Mouse (Mus musculus): ENCODE measurements around the gene Atxn7l1. TPM values are rescaled to one million over a fixed set of nuclear protein-coding genes. Genes with fewer than 3 reads are reported as not detected.

Atxn7l1 gene
- polyA plus RNA-seq, 1 experiment from 2014 or later = 17.0 TPM

GRCm38 (mm10) chr12:33317792-33318530 is 170.5 kb downstream of the Atxn7l1 start:
- no peak overlapping the region for H3K9ac ChIP-seq (ENCODE audit: low read length)
- no peak overlapping the region for H3K4me2 ChIP-seq
- ATAC-seq (ENCODE audit: low FRiP score) (no peak), DNase-seq (ENCODE audit: low spot score, missing footprints) (no peak)
- H3K36me3 ChIP-seq (ENCODE audit: control insufficient read depth, insufficient read depth, low read length) = no peaks in the 10 kb centered on the region
- H3K27me3 ChIP-seq (ENCODE audit: control insufficient read depth, insufficient read depth, low read length) = no peaks in the 10 kb centered on the region
- H3K4me3 ChIP-seq (ENCODE audit: low read depth, low read length) = no peak overlapping the region
- H3K27ac ChIP-seq (ENCODE audit: low read depth, low read length) = no peak overlapping the region
- no peaks in the 10 kb centered on the region for H3K9me3 ChIP-seq (ENCODE audit: control insufficient read depth, low read length)
- WGBS = 90% methylated on average over 9 of the region's 9 CpGs
- no peaks in the 10 kb centered on the region for H3K4me1 ChIP-seq (ENCODE audit: control insufficient read depth, insufficient read depth, low read length)

- no peaks in the 10 kb centered on the region for H3K4me1 ChIP-seq (ENCODE audit: control insufficient read depth, insufficient read depth, low read length)
- WGBS = 75% methylated on average over 7 of the region's 7 CpGs
These were observed 175.1 kb downstream of the Atxn7l1 start for GRCm38 (mm10) chr12:33322547-33322946.

GRCm38 (mm10) chr12:33323821-33324220 is 176.3 kb downstream of the Atxn7l1 start:
- 90% methylated on average over 1 of the region's 1 CpGs for WGBS
- no peak for DNase-seq (ENCODE audit: low spot score, missing footprints)
- Histone ChIP-seq H3K36me3 (ENCODE audit: control insufficient read depth, insufficient read depth, low read length) (no peaks in the 10 kb centered on the region), H3K27me3 (ENCODE audit: control insufficient read depth, insufficient read depth, low read length) (no peaks in the 10 kb centered on the region), H3K9me3 (ENCODE audit: control insufficient read depth, low read length) (no peaks in the 10 kb centered on the region), H3K27ac (ENCODE audit: low read depth, low read length) (no peak overlapping the region), H3K4me1 (ENCODE audit: control insufficient read depth, insufficient read depth, low read length) (no peaks in the 10 kb centered on the region), H3K4me2 (no peak overlapping the region), H3K4me3 (ENCODE audit: low read depth, low read length) (no peak overlapping the region), H3K9ac (ENCODE audit: low read length) (no peak overlapping the region)
- no peak for ATAC-seq (ENCODE audit: low FRiP score)

More at GRCm38 (mm10) chr12:33322547-33322946, 175.1 kb downstream of the Atxn7l1 start:
- Histone ChIP-seq H3K9me3 (ENCODE audit: control insufficient read depth, low read length) (no peaks in the 10 kb centered on the region), H3K27me3 (ENCODE audit: control insufficient read depth, insufficient read depth, low read length) (no peaks in the 10 kb centered on the region), H3K27ac (ENCODE audit: low read depth, low read length) (no peak overlapping the region), H3K4me3 (ENCODE audit: low read depth, low read length) (no peak overlapping the region), H3K9ac (ENCODE audit: low read length) (no peak overlapping the region), H3K36me3 (ENCODE audit: control insufficient read depth, insufficient read depth, low read length) (no peaks in the 10 kb centered on the region), H3K4me2 (no peak overlapping the region)
- DNase-seq (ENCODE audit: low spot score, missing footprints) (no peak), ATAC-seq (ENCODE audit: low FRiP score) (no peak)

- Histone ChIP-seq H3K4me1 (ENCODE audit: control insufficient read depth, insufficient read depth, low read length) (no peaks in the 10 kb centered on the region), H3K4me2 (no peak overlapping the region), H3K9me3 (ENCODE audit: control insufficient read depth, low read length) (no peaks in the 10 kb centered on the region), H3K36me3 (ENCODE audit: control insufficient read depth, insufficient read depth, low read length) (no peaks in the 10 kb centered on the region), H3K27me3 (ENCODE audit: control insufficient read depth, insufficient read depth, low read length) (no peaks in the 10 kb centered on the region), H3K4me3 (ENCODE audit: low read depth, low read length) (no peak overlapping the region), H3K9ac (ENCODE audit: low read length) (no peak overlapping the region), H3K27ac (ENCODE audit: low read depth, low read length) (no peak overlapping the region)
- ATAC-seq (ENCODE audit: low FRiP score) (no peak), DNase-seq (ENCODE audit: low spot score, missing footprints) (no peak)
- WGBS = 79% methylated on average over 9 of the region's 9 CpGs
These were observed 177.9 kb downstream of the Atxn7l1 start for GRCm38 (mm10) chr12:33325424-33325823.

GRCm38 (mm10) chr12:33332046-33332445 is 184.6 kb downstream of the Atxn7l1 start:
- H3K9ac ChIP-seq (ENCODE audit: low read length) = no peak overlapping the region
- no peaks in the 10 kb centered on the region for H3K36me3 ChIP-seq (ENCODE audit: control insufficient read depth, insufficient read depth, low read length)
- no peaks in the 10 kb centered on the region for H3K27me3 ChIP-seq (ENCODE audit: control insufficient read depth, insufficient read depth, low read length)
- H3K4me3 ChIP-seq (ENCODE audit: low read depth, low read length) = no peak overlapping the region
- no peaks in the 10 kb centered on the region for H3K9me3 ChIP-seq (ENCODE audit: control insufficient read depth, low read length)
- no peaks in the 10 kb centered on the region; the same call in 1 of the 2 replicates for H3K4me1 ChIP-seq (ENCODE audit: control insufficient read depth, insufficient read depth, low read length)
- ATAC-seq (ENCODE audit: low FRiP score) (no peak), DNase-seq (ENCODE audit: low spot score, missing footprints) (no peak)
- WGBS = 65% methylated on average over 4 of the region's 4 CpGs
- no peak overlapping the region for H3K27ac ChIP-seq (ENCODE audit: low read depth, low read length)
- no peak overlapping the region for H3K4me2 ChIP-seq

- H3K27ac ChIP-seq (ENCODE audit: low read depth, low read length) = no peak overlapping the region
- WGBS = 77% methylated on average over 5 of the region's 5 CpGs
These were observed 185.3 kb downstream of the Atxn7l1 start for GRCm38 (mm10) chr12:33332796-33333195.

GRCm38 (mm10) chr12:33333914-33334313 is 186.4 kb downstream of the Atxn7l1 start:
- no peaks in the 10 kb centered on the region for H3K9me3 ChIP-seq (ENCODE audit: control insufficient read depth, low read length)
- no peak overlapping the region for H3K4me3 ChIP-seq (ENCODE audit: low read depth, low read length)
- DNase-seq (ENCODE audit: low spot score, missing footprints) = peak; percentile 98
- ATAC-seq (ENCODE audit: low FRiP score) = peak; percentile 70; the same call in 1 of the 2 replicates
- no peak overlapping the region for H3K27ac ChIP-seq (ENCODE audit: low read depth, low read length)
- no peak overlapping the region for H3K4me2 ChIP-seq
- no peaks in the 10 kb centered on the region for H3K27me3 ChIP-seq (ENCODE audit: control insufficient read depth, insufficient read depth, low read length)
- H3K9ac ChIP-seq (ENCODE audit: low read length) = no peak overlapping the region
- no peaks in the 10 kb centered on the region; the same call in 1 of the 2 replicates for H3K4me1 ChIP-seq (ENCODE audit: control insufficient read depth, insufficient read depth, low read length)
- H3K36me3 ChIP-seq (ENCODE audit: control insufficient read depth, insufficient read depth, low read length) = no peaks in the 10 kb centered on the region
- WGBS = 36% methylated on average over 8 of the region's 8 CpGs

More at GRCm38 (mm10) chr12:33332796-33333195, 185.3 kb downstream of the Atxn7l1 start:
- Histone ChIP-seq H3K9ac (ENCODE audit: low read length) (no peak overlapping the region), H3K27me3 (ENCODE audit: control insufficient read depth, insufficient read depth, low read length) (no peaks in the 10 kb centered on the region), H3K36me3 (ENCODE audit: control insufficient read depth, insufficient read depth, low read length) (no peaks in the 10 kb centered on the region), H3K4me2 (no peak overlapping the region), H3K4me3 (ENCODE audit: low read depth, low read length) (no peak overlapping the region), H3K4me1 (ENCODE audit: control insufficient read depth, insufficient read depth, low read length) (no peaks in the 10 kb centered on the region; the same call in 1 of the 2 replicates), H3K9me3 (ENCODE audit: control insufficient read depth, low read length) (no peaks in the 10 kb centered on the region)
- DNase-seq (ENCODE audit: low spot score, missing footprints) (no peak), ATAC-seq (ENCODE audit: low FRiP score) (no peak)

GRCm38 (mm10) chr12:33334511-33334910 is 187.0 kb downstream of the Atxn7l1 start:
- no peak overlapping the region for H3K9ac ChIP-seq (ENCODE audit: low read length)
- no peaks in the 10 kb centered on the region for H3K9me3 ChIP-seq (ENCODE audit: control insufficient read depth, low read length)
- 80% methylated on average over 2 of the region's 2 CpGs for WGBS
- ATAC-seq (ENCODE audit: low FRiP score) = no peak
- H3K4me2 ChIP-seq = no peak overlapping the region
- H3K4me1 ChIP-seq (ENCODE audit: control insufficient read depth, insufficient read depth, low read length) = no peaks in the 10 kb centered on the region; the same call in 1 of the 2 replicates
- H3K27ac ChIP-seq (ENCODE audit: low read depth, low read length) = no peak overlapping the region
- no peak for DNase-seq (ENCODE audit: low spot score, missing footprints)
- no peak overlapping the region for H3K4me3 ChIP-seq (ENCODE audit: low read depth, low read length)
- no peaks in the 10 kb centered on the region for H3K27me3 ChIP-seq (ENCODE audit: control insufficient read depth, insufficient read depth, low read length)
- no peaks in the 10 kb centered on the region for H3K36me3 ChIP-seq (ENCODE audit: control insufficient read depth, insufficient read depth, low read length)

- DNase-seq (ENCODE audit: low spot score, missing footprints) = no peak
- H3K9ac ChIP-seq (ENCODE audit: low read length) = no peak overlapping the region
- H3K27me3 ChIP-seq (ENCODE audit: control insufficient read depth, insufficient read depth, low read length) = no peaks in the 10 kb centered on the region
- 77% methylated on average over 5 of the region's 5 CpGs for WGBS
- H3K4me2 ChIP-seq = no peak overlapping the region
- H3K9me3 ChIP-seq (ENCODE audit: control insufficient read depth, low read length) = no peaks in the 10 kb centered on the region
- no peak overlapping the region for H3K27ac ChIP-seq (ENCODE audit: low read depth, low read length)
- no peaks in the 10 kb centered on the region; the same call in 1 of the 2 replicates for H3K4me1 ChIP-seq (ENCODE audit: control insufficient read depth, insufficient read depth, low read length)
- no peak for ATAC-seq (ENCODE audit: low FRiP score)
- no peak overlapping the region for H3K4me3 ChIP-seq (ENCODE audit: low read depth, low read length)
- no peaks in the 10 kb centered on the region for H3K36me3 ChIP-seq (ENCODE audit: control insufficient read depth, insufficient read depth, low read length)
These were observed 187.5 kb downstream of the Atxn7l1 start for GRCm38 (mm10) chr12:33334951-33335350.
